ENCODE assay signal across 8 mouse cellular contexts in the genomic region with DNA sequence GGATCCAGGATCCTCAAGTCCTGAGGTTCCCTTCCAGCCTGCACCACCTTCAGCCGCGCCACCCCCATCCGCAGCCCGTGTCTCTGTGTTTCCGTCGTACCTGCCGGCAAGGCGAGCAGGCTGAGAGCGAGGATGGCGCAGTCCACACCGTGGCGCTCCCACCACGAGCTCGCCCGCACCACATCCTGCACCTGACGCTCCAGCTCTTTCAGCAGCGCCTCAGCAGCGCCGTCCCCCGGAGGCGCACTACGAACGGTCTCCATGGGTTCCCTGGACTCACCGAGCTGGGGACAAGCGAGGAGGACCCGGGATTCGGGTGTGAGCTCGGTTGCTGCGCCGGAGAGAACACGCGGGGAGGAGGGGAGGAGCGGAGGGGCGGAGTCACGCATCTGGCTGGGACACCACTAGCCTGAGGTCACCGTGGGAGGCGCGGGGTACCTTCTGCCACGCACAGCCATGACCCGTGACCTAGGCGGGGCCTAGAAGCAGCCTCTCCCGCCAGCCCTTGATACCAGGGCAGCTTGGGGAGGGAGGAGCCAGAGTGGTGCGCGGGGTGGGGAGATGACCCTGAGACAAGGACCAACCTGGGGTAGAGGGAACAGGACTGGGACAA. TPM values are rescaled to one million over a fixed set of nuclear protein-coding genes. Genes with fewer than 3 reads are reported as not detected.
DNase-seq lines count a peak whose midpoint lies in the region; ATAC-seq lines count a peak whose summit lies in the region.

Gene Fads6, minus strand, starts transcription at position 450 of the 613 bp plus-strand sequence.

- no peak within 1 kb of the TSS for H3K27ac ChIP-seq in embryonic facial prominence, embryonic 13.5 days
- no peak within 1 kb of the TSS for H3K27ac ChIP-seq in heart, embryonic 12.5 days (ENCODE audit: poor library complexity, severe bottlenecking)
- H3K27ac ChIP-seq in kidney, embryonic 14.5 days (ENCODE audit: low read depth, low read length): no peak within 1 kb of the TSS
- H3K27ac ChIP-seq in limb, embryonic 15.5 days: no peak within 1 kb of the TSS
- H3K27ac ChIP-seq in midbrain, embryonic 15.5 days: peak within 1 kb of the TSS; percentile 71

- peak within 1 kb of the TSS; percentile 91 for H3K4me2 ChIP-seq in embryonic facial prominence, embryonic 13.5 days
- H3K4me2 ChIP-seq in heart, embryonic 12.5 days: peak within 1 kb of the TSS; percentile 80
- H3K4me2 ChIP-seq in kidney, embryonic 14.5 days (replicated peaks; ENCODE audit: low read depth, low read length): peak within 1 kb of the TSS; percentile 87
- peak within 1 kb of the TSS; percentile 82 for H3K4me2 ChIP-seq in limb, embryonic 15.5 days
- peak within 1 kb of the TSS; percentile 83 for H3K4me2 ChIP-seq in midbrain, embryonic 15.5 days

- 0 out of 2 replicates have a peak, but pooled peaks have one; percentile 45 for ATAC-seq in embryonic facial prominence, embryonic 13.5 days (ENCODE audit: insufficient number of reproducible peaks, insufficient read depth, low FRiP score, low TSS enrichment, low read depth)
- peak; percentile 71 for ATAC-seq in heart, embryonic 12.5 days (ENCODE audit: insufficient number of reproducible peaks, low FRiP score)
- ATAC-seq in kidney, embryonic 14.5 days (ENCODE audit: low FRiP score, low TSS enrichment): peak; percentile 83
- no peak for ATAC-seq in limb, embryonic 15.5 days (ENCODE audit: insufficient number of reproducible peaks, low FRiP score, low TSS enrichment, low read depth)
- peak; percentile 88 for ATAC-seq in midbrain, embryonic 15.5 days (replicated peaks)

- H3K4me3 ChIP-seq in embryonic facial prominence, embryonic 13.5 days: peak within 1 kb of the TSS; percentile 50
- H3K4me3 ChIP-seq in heart, embryonic 12.5 days: peak within 1 kb of the TSS; percentile 46
- H3K4me3 ChIP-seq in kidney, embryonic 14.5 days (ENCODE audit: low read length): peak within 1 kb of the TSS; percentile 44
- peak within 1 kb of the TSS; percentile 43 for H3K4me3 ChIP-seq in limb, embryonic 15.5 days
- H3K4me3 ChIP-seq in midbrain, embryonic 15.5 days: peak within 1 kb of the TSS; percentile 62

- peaks cover 42% of the 10 kb centered on the region for H3K27me3 ChIP-seq in embryonic facial prominence, embryonic 13.5 days
- peaks cover 43% of the 10 kb centered on the region for H3K27me3 ChIP-seq in heart, embryonic 12.5 days (replicated peaks)
- peaks cover 18% of the 10 kb centered on the region for H3K27me3 ChIP-seq in kidney, embryonic 14.5 days (ENCODE audit: control insufficient read depth, insufficient read depth, low read length)
- peaks cover 44% of the 10 kb centered on the region for H3K27me3 ChIP-seq in limb, embryonic 15.5 days
- H3K27me3 ChIP-seq in midbrain, embryonic 15.5 days (replicated peaks): 0 out of 2 replicates have a peak, but pooled peaks cover 5% of the 10 kb centered on the region

- H3K4me1 ChIP-seq in embryonic facial prominence, embryonic 13.5 days: peaks cover 7% of the 10 kb centered on the region; the same call in 1 of the 2 replicates
- peaks cover 16% of the 10 kb centered on the region for H3K4me1 ChIP-seq in heart, embryonic 12.5 days (replicated peaks)
- no peaks in the 10 kb centered on the region for H3K4me1 ChIP-seq in kidney, embryonic 14.5 days (ENCODE audit: control insufficient read depth, insufficient read depth, low read length)
- H3K4me1 ChIP-seq in limb, embryonic 15.5 days: peaks cover 8% of the 10 kb centered on the region
- peaks cover 14% of the 10 kb centered on the region for H3K4me1 ChIP-seq in midbrain, embryonic 15.5 days

- DNase-seq in CD4-positive helper T cell, adult 2 months (ENCODE audit: low read depth, low spot score): peak; percentile 84
- DNase-seq in adrenal gland, postnatal 10 days: peak; percentile 77
- DNase-seq in telencephalon, adult 2 months (ENCODE audit: low read depth, low spot score): peak; percentile 51

- peak within 1 kb of the TSS; percentile 67 for H3K9ac ChIP-seq in embryonic facial prominence, embryonic 13.5 days
- H3K9ac ChIP-seq in heart, embryonic 12.5 days: peak within 1 kb of the TSS; percentile 63
- H3K9ac ChIP-seq in kidney, embryonic 14.5 days (ENCODE audit: low read depth, low read length): peak within 1 kb of the TSS; percentile 55
- no peak within 1 kb of the TSS for H3K9ac ChIP-seq in limb, embryonic 15.5 days
- peak within 1 kb of the TSS; percentile 66 for H3K9ac ChIP-seq in midbrain, embryonic 15.5 days

- 1% methylated on average over 44 of the region's 44 CpGs for WGBS in embryonic facial prominence, embryonic 13.5 days
- WGBS in heart, embryonic 12.5 days: 2% methylated on average over 44 of the region's 44 CpGs
- under 1% methylated on average over 43 of the region's 44 CpGs for WGBS in kidney, embryonic 14.5 days
- WGBS in limb, embryonic 15.5 days: under 1% methylated on average over 44 of the region's 44 CpGs
- 2% methylated on average over 44 of the region's 44 CpGs for WGBS in midbrain, embryonic 15.5 days

- peaks cover 4% of the 10 kb centered on the region; the same call in 1 of the 2 replicates for H3K9me3 ChIP-seq in embryonic facial prominence, embryonic 13.5 days
- 0 out of 2 replicates have a peak, but pooled peaks cover 4% of the 10 kb centered on the region for H3K9me3 ChIP-seq in heart, embryonic 12.5 days (replicated peaks)
- H3K9me3 ChIP-seq in kidney, embryonic 14.5 days (ENCODE audit: control insufficient read depth, low read length): no peaks in the 10 kb centered on the region
- H3K9me3 ChIP-seq in limb, embryonic 15.5 days: no peaks in the 10 kb centered on the region
- no peaks in the 10 kb centered on the region for H3K9me3 ChIP-seq in midbrain, embryonic 15.5 days

- H3K36me3 ChIP-seq in embryonic facial prominence, embryonic 13.5 days: no peaks in the 10 kb centered on the region
- H3K36me3 ChIP-seq in heart, embryonic 12.5 days: no peaks in the 10 kb centered on the region
- no peaks in the 10 kb centered on the region for H3K36me3 ChIP-seq in kidney, embryonic 14.5 days (ENCODE audit: control insufficient read depth, insufficient read depth, low read length)
- H3K36me3 ChIP-seq in limb, embryonic 15.5 days: no peaks in the 10 kb centered on the region
- no peaks in the 10 kb centered on the region for H3K36me3 ChIP-seq in midbrain, embryonic 15.5 days (replicated peaks)

RNA-seq across cellular contexts. Expression of gene Fads6, which starts in this region (rescaled TPM):
- 10 to 100 TPM; 12.7 to 16.1 TPM for total RNA-seq in adrenal gland, postnatal 10 days (2021)
- 0.31 and 0.43 TPM in 2 replicates for polyA plus RNA-seq in embryonic facial prominence, embryonic 13.5 days (2015; fragmentation: Nextera tagmentation; extraction: Ambion mirVana)
- 0.51 and 0.86 TPM in 2 replicates for polyA plus RNA-seq in heart, embryonic 12.5 days (2016; fragmentation: Nextera tagmentation; extraction: Ambion mirVana)
- polyA plus RNA-seq in kidney, embryonic 14.5 days (2014; fragmentation: Nextera tagmentation; extraction: Ambion mirVana): 0.32 and 0.39 TPM in 2 replicates
- polyA plus RNA-seq in limb, embryonic 15.5 days (2015; fragmentation: Nextera tagmentation; extraction: Ambion mirVana): 0.16 and 0.24 TPM in 2 replicates
- polyA plus RNA-seq in midbrain, embryonic 15.5 days (2015; fragmentation: Nextera tagmentation; extraction: Ambion mirVana): 0.96 and 1.0 TPM in 2 replicates

Comparison
In these comparisons a context has a peak if more than half of its experiments do, and no peak if none do; other contexts are left out.
1. Peak in ATAC-seq, H3K4me3 ChIP-seq, H3K9ac ChIP-seq and H3K4me2 ChIP-seq in embryonic facial prominence, embryonic 13.5 days; RNA of the gene not detected or under 1 TPM.
2. Peak in ATAC-seq, H3K4me3 ChIP-seq, H3K9ac ChIP-seq and H3K4me2 ChIP-seq in heart, embryonic 12.5 days; RNA of the gene not detected or under 1 TPM.
3. Peak in ATAC-seq, H3K4me3 ChIP-seq, H3K9ac ChIP-seq and H3K4me2 ChIP-seq in kidney, embryonic 14.5 days; RNA of the gene not detected or under 1 TPM.